Mouse (Mus musculus) spleen, adult 18-20 months (tissue): Measurements from ENCODE around the gene Chst15.
A peak's percentile ranks its signal among the peaks of the same experiment; 100 is the strongest.

ENCODE experiments used
- DNase-seq, 2 experiments: peaks; one replicate each; pipeline ENCODE4 v3.0.0; 2022; ENCODE audit warnings: mixed read lengths in 2 of 2

The Chst15 gene

GRCm38 (mm10) chr7:132260632-132261031 lies 56.4 kb downstream of the Chst15 start:
- DNase-seq: no peak

GRCm38 (mm10) chr7:132258817-132259216 lies 58.2 kb downstream of the Chst15 start:
- no peak for DNase-seq

GRCm38 (mm10) chr7:132258216-132258615 lies 58.8 kb downstream of the Chst15 start:
- no peak for DNase-seq

- no peak for DNase-seq
Observed at GRCm38 (mm10) chr7:132253513-132253912, 63.5 kb downstream of the Chst15 start.

- DNase-seq: no peak
Observed at GRCm38 (mm10) chr7:132253078-132253477, 64.0 kb downstream of the Chst15 start.

- DNase-seq: no peak
Observed at GRCm38 (mm10) chr7:132249563-132250119, 67.4 kb downstream of the Chst15 start.

GRCm38 (mm10) chr7:132247567-132247966 lies 69.5 kb downstream of the Chst15 start:
- no peak for DNase-seq

- no peak for DNase-seq
Observed at GRCm38 (mm10) chr7:132247091-132247490, 69.9 kb downstream of the Chst15 start.

GRCm38 (mm10) chr7:132245730-132246129 lies 71.3 kb downstream of the Chst15 start:
- DNase-seq: no peak

- no peak for DNase-seq
Observed at GRCm38 (mm10) chr7:132244637-132245036, 72.4 kb downstream of the Chst15 start.

GRCm38 (mm10) chr7:132243225-132243624 lies 73.8 kb downstream of the Chst15 start:
- no peak for DNase-seq

GRCm38 (mm10) chr7:132242617-132243141 lies 74.3 kb downstream of the Chst15 start:
- peak in 1 of 2 experiments; percentile 30 for DNase-seq

GRCm38 (mm10) chr7:132238921-132239320 lies 78.1 kb downstream of the Chst15 start:
- no peak for DNase-seq

GRCm38 (mm10) chr7:132237191-132237590 lies 79.8 kb downstream of the Chst15 start:
- DNase-seq: no peak

- DNase-seq: no peak
Observed at GRCm38 (mm10) chr7:132236789-132237188, 80.2 kb downstream of the Chst15 start.

GRCm38 (mm10) chr7:132234250-132234649 lies 82.8 kb downstream of the Chst15 start:
- DNase-seq: no peak

- DNase-seq: no peak
Observed at GRCm38 (mm10) chr7:132233732-132234131, 83.3 kb downstream of the Chst15 start.

- no peak for DNase-seq
Observed at GRCm38 (mm10) chr7:132232937-132233336, 84.1 kb downstream of the Chst15 start.

GRCm38 (mm10) chr7:132231476-132231875 lies 85.6 kb downstream of the Chst15 start:
- no peak for DNase-seq

GRCm38 (mm10) chr7:132230961-132231360 lies 86.1 kb downstream of the Chst15 start:
- no peak for DNase-seq

- no peak for DNase-seq
Observed at GRCm38 (mm10) chr7:132227075-132227640, 89.9 kb downstream of the Chst15 start.

GRCm38 (mm10) chr7:132226379-132227074 lies 90.5 kb downstream of the Chst15 start:
- peak in 1 of 2 experiments; percentile 79 for DNase-seq

- DNase-seq: no peak
Observed at GRCm38 (mm10) chr7:132223452-132224141, 93.4 kb downstream of the Chst15 start.
